Mouse (Mus musculus) MEL (cell line): Measurements from ENCODE around the gene Metrn.

ENCODE experiments used
- CHD2 ChIP-seq: IDR thresholded peaks from 2 replicates; pipeline ENCODE4 v1.6.1; 2011; ENCODE audit warnings: low read length, improper control_type of control experiment
- CTCF ChIP-seq, 3 experiments: IDR thresholded peaks in 2 of 3; conservative IDR thresholded peaks in 1 of 3; 2 replicates each; pipeline ENCODE4 v1.5.1; 2011 to 2012; ENCODE audit warnings: low read length in 3 of 3, low read depth in 2 of 3, mild to moderate bottlenecking in 2 of 3, improper control_type of control experiment in 1 of 3, inconsistent platforms in 1 of 3, mixed read lengths in 1 of 3, moderate library complexity in 1 of 3; ENCODE audit not compliant: control insufficient read depth in 1 of 3, insufficient read depth in 1 of 3, poor library complexity in 1 of 3, severe bottlenecking in 1 of 3
- EP300 ChIP-seq, 2 experiments: IDR thresholded peaks; 2 replicates each; pipeline ENCODE4 v1.6.1; 2011; ENCODE audit warnings: improper control_type of control experiment in 2 of 2, low read length in 2 of 2, low read depth in 1 of 2, mild to moderate bottlenecking in 1 of 2
- ETS1 ChIP-seq: IDR thresholded peaks from 2 replicates; pipeline ENCODE4 v1.6.1; 2012; ENCODE audit warnings: low read depth, mild to moderate bottlenecking, inconsistent platforms, low read length, improper control_type of control experiment, moderate library complexity
- MEF2A ChIP-seq: IDR thresholded peaks from 2 replicates; pipeline ENCODE4 v1.6.1; 2014; ENCODE audit warnings: low read depth, mild to moderate bottlenecking, inconsistent platforms, low read length, improper control_type of control experiment; ENCODE audit not compliant: poor library complexity, insufficient replicate concordance, severe bottlenecking; ENCODE audit errors: extremely low read depth
- MXI1 ChIP-seq: IDR thresholded peaks from 2 replicates; pipeline ENCODE4 v1.6.1; 2011; ENCODE audit warnings: mild to moderate bottlenecking, low read depth, low read length, improper control_type of control experiment
- MYB ChIP-seq: IDR thresholded peaks from 2 replicates; pipeline ENCODE4 v1.6.1; 2011; ENCODE audit warnings: mild to moderate bottlenecking, low read depth, low read length, improper control_type of control experiment
- NRF1 ChIP-seq: IDR thresholded peaks from 2 replicates; pipeline ENCODE4 v1.6.1; 2014; ENCODE audit warnings: low read depth, mild to moderate bottlenecking, inconsistent platforms, low read length, improper control_type of control experiment, moderate library complexity; ENCODE audit not compliant: poor library complexity, insufficient read depth, severe bottlenecking
- POLR2A ChIP-seq, 2 experiments: IDR thresholded peaks; 2 replicates each; pipeline ENCODE4 v1.6.1; 2011 to 2012; ENCODE audit warnings: low read length in 2 of 2, mild to moderate bottlenecking in 2 of 2, control low read depth in 1 of 2, improper control_type of control experiment in 1 of 2, low read depth in 1 of 2, moderate library complexity in 1 of 2; ENCODE audit not compliant: control insufficient read depth in 1 of 2, insufficient read depth in 1 of 2, poor library complexity in 1 of 2
- SIN3A ChIP-seq: IDR thresholded peaks from 2 replicates; pipeline ENCODE4 v1.6.1; 2012; ENCODE audit warnings: low read length, improper control_type of control experiment, inconsistent platforms
- TAL1 ChIP-seq: IDR thresholded peaks from 2 replicates; pipeline ENCODE4 v1.6.1; 2012; ENCODE audit warnings: mild to moderate bottlenecking, inconsistent platforms, low read length, moderate library complexity, mixed read lengths
- TCF12 ChIP-seq: IDR thresholded peaks from 2 replicates; pipeline ENCODE4 v1.6.1; 2014; ENCODE audit warnings: low read depth, mild to moderate bottlenecking, inconsistent platforms, low read length, improper control_type of control experiment, moderate library complexity
- USF1 ChIP-seq: IDR thresholded peaks from 2 replicates; pipeline ENCODE4 v1.6.1; 2014; ENCODE audit warnings: low read depth, mild to moderate bottlenecking, inconsistent platforms, low read length, improper control_type of control experiment, moderate library complexity

DNA sequence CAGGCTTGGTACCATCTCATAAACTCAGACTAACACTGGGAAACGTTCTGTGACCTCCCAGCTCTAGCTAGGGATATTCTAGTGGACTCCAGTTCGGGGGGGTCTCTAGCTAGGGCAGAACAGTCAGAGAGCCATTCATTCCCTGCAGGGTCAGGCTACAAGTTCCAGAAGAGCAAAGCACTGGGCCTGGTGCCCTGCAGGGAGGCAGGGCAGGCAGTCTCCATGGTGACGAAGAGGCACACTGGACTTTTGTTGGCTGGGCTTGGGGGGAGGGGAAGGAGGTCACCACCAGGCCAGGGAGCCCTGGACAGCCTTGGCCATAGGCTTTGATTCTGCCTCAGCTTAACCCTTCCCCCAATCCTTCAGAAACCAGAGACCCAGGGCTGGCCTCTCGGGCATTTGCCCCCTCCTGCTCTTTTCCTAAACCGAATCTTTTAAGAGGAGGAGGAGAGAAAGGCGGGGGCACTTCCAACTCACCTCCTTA lies 1.3 kb downstream of the Metrn start, which contains the start of gene AC134908.4:
- no peak for TF ChIP-seq MYB
- no peak for TF ChIP-seq TAL1
- no peak for TF ChIP-seq POLR2A (IDR thresholded peaks at IDR 0.05; ENCODE audit: control insufficient read depth in 1 of 2, insufficient read depth in 1 of 2, low read depth in 1 of 2, low read length in 2 of 2, poor library complexity in 1 of 2)
- no peak for TF ChIP-seq EP300 (IDR thresholded peaks at IDR 0.05; ENCODE audit: low read depth in 1 of 2, low read length in 2 of 2)
- no peak for TF ChIP-seq SIN3A
- TF ChIP-seq ETS1, result no peak
- no peak for TF ChIP-seq TCF12
- TF ChIP-seq MXI1, result no peak
- no peak for TF ChIP-seq CTCF (IDR thresholded peaks at IDR 0.05 in 2 of 3, conservative IDR thresholded peaks at IDR 0.05 in 1 of 3; ENCODE audit: control insufficient read depth in 1 of 3, insufficient read depth in 1 of 3, low read depth in 2 of 3, low read length in 3 of 3, poor library complexity in 1 of 3, severe bottlenecking in 1 of 3)
- TF ChIP-seq CHD2, result no peak
- no peak for TF ChIP-seq NRF1
- TF ChIP-seq USF1, result no peak
- no peak for TF ChIP-seq MEF2A
